8 mouse cellular contexts compared by ENCODE assay signal in the genomic region with DNA sequence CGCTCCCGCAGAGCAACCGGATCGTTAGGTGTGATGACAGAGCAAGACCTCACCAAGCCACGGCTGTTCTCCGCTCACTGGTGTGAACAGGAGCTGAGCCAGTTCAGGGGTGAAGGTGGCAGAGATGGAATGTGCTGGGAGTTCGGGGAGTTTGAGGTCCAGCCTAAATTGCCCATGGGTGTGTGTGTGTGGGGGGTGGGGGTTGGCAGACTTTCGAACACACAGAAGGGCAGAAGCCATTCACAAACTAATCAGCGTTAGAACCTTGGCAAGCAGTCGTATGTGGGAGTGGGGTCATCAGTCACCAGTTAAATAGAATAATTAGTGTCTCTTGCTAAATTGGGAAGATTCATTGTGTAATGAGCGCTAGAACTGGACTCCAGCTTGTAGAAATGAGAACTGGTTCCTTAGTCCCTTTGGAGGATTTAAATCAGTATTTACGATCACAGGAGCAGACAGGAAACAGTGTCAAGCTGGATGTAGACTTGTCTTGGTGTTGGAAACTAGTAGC. TPM values are rescaled to one million over a fixed set of nuclear protein-coding genes. Genes with fewer than 3 reads are reported as not detected.
DNase-seq lines count a peak whose midpoint lies in the region; ATAC-seq and TF ChIP-seq lines count a peak whose summit lies in the region.
"Had no signal": no experiment of that assay in that cellular context is flagged by ENCODE, and none has a peak within 500 bp of the region (broad histone marks: within the 10 kb centered on the region; RNA-seq: fewer than 3 reads in every experiment).

No protein-coding gene starts in this region.

- ATAC-seq in liver, embryonic 12.5 days = no peak
- no peak for ATAC-seq in hindbrain, postnatal 0 days
- ATAC-seq in neural tube, embryonic 15.5 days (ENCODE audit: low FRiP score) = peak; percentile 46; the same call in 1 of the 2 replicates

- 72% methylated on average over 12 of the region's 12 CpGs for WGBS in liver, embryonic 12.5 days (ENCODE audit: insufficient replicate concordance)
- 43% methylated on average over 12 of the region's 12 CpGs for WGBS in hindbrain, postnatal 0 days
- 55% methylated on average over 12 of the region's 12 CpGs for WGBS in neural tube, embryonic 15.5 days

- no peak overlapping the region for H3K9ac ChIP-seq in liver, embryonic 12.5 days
- H3K9ac ChIP-seq in hindbrain, postnatal 0 days (replicated peaks; ENCODE audit: low read length) = no peak overlapping the region
- no peak overlapping the region for H3K9ac ChIP-seq in neural tube, embryonic 15.5 days (replicated peaks)
- H3K9ac ChIP-seq: heart, embryonic 15.5 days had no signal

- H3K4me1 ChIP-seq in liver, embryonic 12.5 days = peaks cover 78% of the 10 kb centered on the region
- peaks cover 22% of the 10 kb centered on the region for H3K4me1 ChIP-seq in hindbrain, postnatal 0 days (ENCODE audit: insufficient read depth, low read length)
- peaks cover 32% of the 10 kb centered on the region for H3K4me1 ChIP-seq in neural tube, embryonic 15.5 days

- H3K9me3 ChIP-seq in liver, embryonic 12.5 days (replicated peaks) = no peaks in the 10 kb centered on the region
- H3K9me3 ChIP-seq in hindbrain, postnatal 0 days (ENCODE audit: low read length) = no peaks in the 10 kb centered on the region
- H3K9me3 ChIP-seq in neural tube, embryonic 15.5 days (replicated peaks) = no peaks in the 10 kb centered on the region
- H3K9me3 ChIP-seq: heart, embryonic 15.5 days had no signal

- H3K36me3 ChIP-seq in liver, embryonic 12.5 days = peaks cover 39% of the 10 kb centered on the region
- no peaks in the 10 kb centered on the region for H3K36me3 ChIP-seq in hindbrain, postnatal 0 days (ENCODE audit: insufficient read depth, low read length)
- H3K36me3 ChIP-seq in neural tube, embryonic 15.5 days = no peaks in the 10 kb centered on the region
- H3K36me3 ChIP-seq: heart, embryonic 15.5 days had no signal

- H3K4me3 ChIP-seq in liver, embryonic 12.5 days = no peak overlapping the region
- H3K4me3 ChIP-seq in hindbrain, postnatal 0 days (ENCODE audit: low read length) = no peak overlapping the region
- no peak overlapping the region for H3K4me3 ChIP-seq in neural tube, embryonic 15.5 days (replicated peaks)
- H3K4me3 ChIP-seq: heart, embryonic 15.5 days had no signal

- peak overlapping the region; percentile 8; the same call in 1 of the 2 replicates for H3K27ac ChIP-seq in liver, embryonic 12.5 days
- H3K27ac ChIP-seq in hindbrain, postnatal 0 days = peak overlapping the region; percentile 51; the same call in 1 of the 2 replicates
- H3K27ac ChIP-seq in neural tube, embryonic 15.5 days (replicated peaks) = peak overlapping the region; percentile 29; the same call in 1 of the 2 replicates
- H3K27ac ChIP-seq: heart, embryonic 15.5 days had no signal

- H3K27me3 ChIP-seq in liver, embryonic 12.5 days (replicated peaks) = no peaks in the 10 kb centered on the region
- H3K27me3 ChIP-seq in hindbrain, postnatal 0 days (ENCODE audit: insufficient read depth, low read length) = no peaks in the 10 kb centered on the region
- H3K27me3 ChIP-seq in neural tube, embryonic 15.5 days (replicated peaks) = no peaks in the 10 kb centered on the region
- H3K27me3 ChIP-seq: heart, embryonic 15.5 days had no signal

- TF ChIP-seq CTCF in hindbrain, postnatal 0 days (IDR thresholded peaks at IDR 0.05; ENCODE audit: low read depth) = no peak

- DNase-seq in liver = no peak
- DNase-seq in hindbrain, postnatal 0 days (ENCODE audit: low spot score) = peak; percentile 42
- DNase-seq in kidney, postnatal 10 days = peak; percentile 61
- no peak for DNase-seq in right cerebral cortex, adult 2 months (ENCODE audit: low spot score in 2 of 2)
- DNase-seq in adrenal gland, adult 8-10 months = no peak

- H3K4me2 ChIP-seq in liver, embryonic 12.5 days = no peak overlapping the region
- H3K4me2 ChIP-seq in hindbrain, postnatal 0 days (ENCODE audit: low read depth, low read length) = peak overlapping the region; percentile 18; the same call in 1 of the 2 replicates
- H3K4me2 ChIP-seq in neural tube, embryonic 15.5 days = no peak overlapping the region
- H3K4me2 ChIP-seq: heart, embryonic 15.5 days had no signal

RNA-seq across cellular contexts. Expression of gene Agpat4, which starts 50.9 kb away (rescaled TPM):
- 31.6 and 35.2 TPM in 2 replicates for polyA plus RNA-seq in liver, embryonic 12.5 days (2016; fragmentation: Nextera tagmentation; extraction: Ambion mirVana)
- 53.6 and 59.3 TPM in 2 replicates for total RNA-seq in hindbrain, postnatal 0 days (2014; rRNA removed)
- 56.6 and 61.5 TPM in 2 replicates for polyA plus RNA-seq in hindbrain, postnatal 0 days (2015; fragmentation: Nextera tagmentation; extraction: Ambion mirVana)
- 55.5 and 55.8 TPM in 2 replicates for polyA plus RNA-seq in neural tube, embryonic 15.5 days (2015; fragmentation: Nextera tagmentation; extraction: Ambion mirVana)
- total RNA-seq in adrenal gland, adult 8-10 months (2022) = 100 to 1,000 TPM in 2 of 4 experiments, 10 to 100 TPM in 2; 40.1 to 106 (median 76.9) TPM

Comparison
In these comparisons a context has a peak if more than half of its experiments do, and no peak if none do; other contexts are left out.
1. DNase-seq: peak in hindbrain, postnatal 0 days (single experiment) and kidney, postnatal 10 days (single experiment); none in liver (single experiment), right cerebral cortex, adult 2 months (0 of 2) and adrenal gland, adult 8-10 months (single experiment).
2. Peak in every context shown above with its lines, with median percentiles within 50 percentile points of each other: H3K27ac ChIP-seq.